Mouse (Mus musculus): ENCODE results near the gene Hist1h1d. TPM values are rescaled to one million over a fixed set of nuclear protein-coding genes. Genes with fewer than 3 reads are reported as not detected.

Hist1h1d gene
- polyA plus RNA-seq, 2 experiments: 0.61 to 0.62 TPM

GRCm38 (mm10) chr13:23523976-23524375 is 29.1 kb upstream of the Hist1h1d start:
- H3K36me3 ChIP-seq (ENCODE audit: control insufficient read depth, insufficient read depth, low read length): no peaks in the 10 kb centered on the region
- H3K27me3 ChIP-seq (ENCODE audit: control insufficient read depth, insufficient read depth, low read length): no peaks in the 10 kb centered on the region
- no peak overlapping the region for H3K27ac ChIP-seq (replicated peaks; ENCODE audit: low read depth, low read length)
- H3K4me1 ChIP-seq (ENCODE audit: control insufficient read depth, insufficient read depth, low read length): peaks cover 3% of the 10 kb centered on the region
- no peak overlapping the region for H3K9ac ChIP-seq (ENCODE audit: low read depth, low read length, severe bottlenecking)
- TF ChIP-seq POLR2A (IDR thresholded peaks at IDR 0.05; ENCODE audit: borderline replicate concordance, extremely low read depth, insufficient read depth, insufficient read length): no peak
- no peak overlapping the region for H3K4me3 ChIP-seq (replicated peaks; ENCODE audit: low read length)
- DNase-seq (ENCODE audit: low spot score) (no peak), ATAC-seq (ENCODE audit: low FRiP score, low read depth) (no peak)
- 59% methylated on average over 5 of the region's 5 CpGs for WGBS
- no peak overlapping the region for H3K4me2 ChIP-seq (replicated peaks; ENCODE audit: low read depth, low read length, severe bottlenecking)
- H3K9me3 ChIP-seq (ENCODE audit: control insufficient read depth, low read length): no peaks in the 10 kb centered on the region

GRCm38 (mm10) chr13:23524654-23525053 is 28.4 kb upstream of the Hist1h1d start:
- TF ChIP-seq POLR2A (IDR thresholded peaks at IDR 0.05; ENCODE audit: borderline replicate concordance, extremely low read depth, insufficient read depth, insufficient read length): no peak
- H3K4me1 ChIP-seq (ENCODE audit: control insufficient read depth, insufficient read depth, low read length): peaks cover 6% of the 10 kb centered on the region
- no peaks in the 10 kb centered on the region for H3K9me3 ChIP-seq (ENCODE audit: control insufficient read depth, low read length)
- no peaks in the 10 kb centered on the region for H3K36me3 ChIP-seq (ENCODE audit: control insufficient read depth, insufficient read depth, low read length)
- H3K27me3 ChIP-seq (ENCODE audit: control insufficient read depth, insufficient read depth, low read length): no peaks in the 10 kb centered on the region
- no peak overlapping the region for H3K4me2 ChIP-seq (replicated peaks; ENCODE audit: low read depth, low read length, severe bottlenecking)
- H3K27ac ChIP-seq (replicated peaks; ENCODE audit: low read depth, low read length): no peak overlapping the region
- DNase-seq (ENCODE audit: low spot score) (peak; percentile 85), ATAC-seq (ENCODE audit: low FRiP score, low read depth) (no peak)
- WGBS: 10% methylated on average over 5 of the region's 5 CpGs
- no peak overlapping the region for H3K4me3 ChIP-seq (replicated peaks; ENCODE audit: low read length)
- no peak overlapping the region for H3K9ac ChIP-seq (ENCODE audit: low read depth, low read length, severe bottlenecking)

- no peak for DNase-seq (ENCODE audit: low spot score)
- H3K27me3 ChIP-seq (ENCODE audit: control insufficient read depth, insufficient read depth, low read length): no peaks in the 10 kb centered on the region
- peak overlapping the region; percentile 28; the same call in 1 of the 2 replicates for H3K9ac ChIP-seq (ENCODE audit: low read depth, low read length, severe bottlenecking)
These were observed 27.2 kb upstream of the Hist1h1d start for GRCm38 (mm10) chr13:23525901-23526300.

GRCm38 (mm10) chr13:23526312-23526711 is 26.8 kb upstream of the Hist1h1d start:
- Histone ChIP-seq H3K9ac (ENCODE audit: low read depth, low read length, severe bottlenecking) (peak overlapping the region; percentile 28; the same call in 1 of the 2 replicates), H3K4me1 (ENCODE audit: control insufficient read depth, insufficient read depth, low read length) (peaks cover 6% of the 10 kb centered on the region), H3K4me3 (replicated peaks; ENCODE audit: low read length) (peak overlapping the region; percentile 36), H3K4me2 (replicated peaks; ENCODE audit: low read depth, low read length, severe bottlenecking) (peak overlapping the region; percentile 40), H3K27ac (replicated peaks; ENCODE audit: low read depth, low read length) (0 out of 2 replicates have a peak overlapping the region, but pooled peaks have one; percentile 6), H3K27me3 (ENCODE audit: control insufficient read depth, insufficient read depth, low read length) (no peaks in the 10 kb centered on the region), H3K36me3 (ENCODE audit: control insufficient read depth, insufficient read depth, low read length) (no peaks in the 10 kb centered on the region), H3K9me3 (ENCODE audit: control insufficient read depth, low read length) (no peaks in the 10 kb centered on the region)
- ATAC-seq (ENCODE audit: low FRiP score, low read depth) (peak; percentile 71), DNase-seq (ENCODE audit: low spot score) (peak; percentile 95)
- WGBS: 2% methylated on average over 17 of the region's 17 CpGs
- no peak for TF ChIP-seq POLR2A (IDR thresholded peaks at IDR 0.05; ENCODE audit: borderline replicate concordance, extremely low read depth, insufficient read depth, insufficient read length)

More at GRCm38 (mm10) chr13:23525901-23526300, 27.2 kb upstream of the Hist1h1d start:
- peaks cover 6% of the 10 kb centered on the region for H3K4me1 ChIP-seq (ENCODE audit: control insufficient read depth, insufficient read depth, low read length)
- no peak for TF ChIP-seq POLR2A (IDR thresholded peaks at IDR 0.05; ENCODE audit: borderline replicate concordance, extremely low read depth, insufficient read depth, insufficient read length)
- peak overlapping the region; percentile 40 for H3K4me2 ChIP-seq (replicated peaks; ENCODE audit: low read depth, low read length, severe bottlenecking)
- no peaks in the 10 kb centered on the region for H3K9me3 ChIP-seq (ENCODE audit: control insufficient read depth, low read length)
- no peak overlapping the region for H3K27ac ChIP-seq (replicated peaks; ENCODE audit: low read depth, low read length)
- H3K36me3 ChIP-seq (ENCODE audit: control insufficient read depth, insufficient read depth, low read length): no peaks in the 10 kb centered on the region
- WGBS: 1% methylated on average over 10 of the region's 10 CpGs
- no peak for ATAC-seq (ENCODE audit: low FRiP score, low read depth)
- H3K4me3 ChIP-seq (replicated peaks; ENCODE audit: low read length): peak overlapping the region; percentile 36

- Histone ChIP-seq H3K4me2 (replicated peaks; ENCODE audit: low read depth, low read length, severe bottlenecking) (no peak overlapping the region), H3K9me3 (ENCODE audit: control insufficient read depth, low read length) (no peaks in the 10 kb centered on the region), H3K36me3 (ENCODE audit: control insufficient read depth, insufficient read depth, low read length) (no peaks in the 10 kb centered on the region), H3K9ac (ENCODE audit: low read depth, low read length, severe bottlenecking) (no peak overlapping the region), H3K4me3 (replicated peaks; ENCODE audit: low read length) (no peak overlapping the region), H3K27ac (replicated peaks; ENCODE audit: low read depth, low read length) (no peak overlapping the region), H3K4me1 (ENCODE audit: control insufficient read depth, insufficient read depth, low read length) (peaks cover 19% of the 10 kb centered on the region), H3K27me3 (ENCODE audit: control insufficient read depth, insufficient read depth, low read length) (no peaks in the 10 kb centered on the region)
- WGBS: 73% methylated on average over 5 of the region's 5 CpGs
- ATAC-seq (ENCODE audit: low FRiP score, low read depth): no peak
- TF ChIP-seq POLR2A (IDR thresholded peaks at IDR 0.05; ENCODE audit: borderline replicate concordance, extremely low read depth, insufficient read depth, insufficient read length): no peak
- no peak for DNase-seq (ENCODE audit: low spot score)
These were observed 24.1 kb upstream of the Hist1h1d start for GRCm38 (mm10) chr13:23529005-23529404.
